Mouse (Mus musculus) naive thymus-derived CD4-positive, alpha-beta T cell, adult 2 months (primary cell): ENCODE results near the gene Lrrc4b.

ENCODE experiments used
- DNase-seq: peaks from one replicate; pipeline ENCODE4 v3.0.0-alpha.2; 2011; ENCODE audit warnings: low read depth

Gene Lrrc4b

DNA sequence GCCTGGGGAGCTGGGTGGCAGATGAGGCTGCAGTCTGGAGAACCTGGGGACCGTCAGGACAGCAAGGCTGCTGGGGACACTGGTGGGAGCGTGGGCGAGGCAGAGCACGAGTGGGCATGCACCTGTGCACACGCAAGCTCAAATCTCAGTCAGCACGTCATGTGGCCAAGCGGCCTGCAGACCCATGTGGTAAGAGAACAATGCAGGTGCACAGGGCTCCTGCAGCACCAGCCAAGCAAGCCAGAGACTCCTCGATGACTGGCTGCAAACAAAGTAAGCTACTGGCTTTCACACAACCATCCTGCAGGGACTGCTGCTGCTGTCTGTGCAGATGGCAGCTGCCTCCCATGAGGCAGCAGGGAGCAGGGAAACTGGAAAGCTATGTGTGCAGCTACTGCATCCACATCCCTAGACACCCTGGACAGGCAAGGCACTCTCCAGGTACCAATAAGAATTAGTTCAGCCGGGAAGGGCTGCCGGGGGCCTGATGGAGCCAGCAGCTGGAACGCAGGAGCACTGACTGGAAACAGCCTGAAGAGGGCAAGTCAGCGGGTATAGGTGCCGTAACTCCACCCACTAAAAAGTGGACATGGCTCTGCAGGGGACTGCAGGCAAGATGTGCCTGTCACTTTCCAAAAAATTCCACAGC, 58.2 kb downstream of the Lrrc4b start:
- no peak for DNase-seq

DNA sequence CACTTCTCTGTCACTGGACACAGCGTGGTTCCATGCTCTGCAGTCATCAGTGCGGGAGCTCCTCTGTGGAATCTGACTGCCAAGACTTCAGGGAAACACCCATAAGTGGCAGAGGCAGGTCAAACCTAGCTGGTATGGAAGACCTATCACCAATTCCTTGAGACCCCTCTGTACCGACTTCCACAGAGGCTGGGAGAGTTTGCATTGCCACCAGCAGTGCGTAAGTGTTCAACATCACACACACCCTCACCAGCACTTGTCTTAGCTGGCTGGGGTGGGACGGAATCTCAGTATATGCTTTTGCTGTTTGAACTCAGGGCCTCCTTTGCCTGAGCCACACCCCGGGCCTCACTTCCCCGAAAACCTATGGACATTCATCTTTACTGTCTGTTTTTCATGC, 59.1 kb downstream of the Lrrc4b start:
- no peak for DNase-seq

DNA sequence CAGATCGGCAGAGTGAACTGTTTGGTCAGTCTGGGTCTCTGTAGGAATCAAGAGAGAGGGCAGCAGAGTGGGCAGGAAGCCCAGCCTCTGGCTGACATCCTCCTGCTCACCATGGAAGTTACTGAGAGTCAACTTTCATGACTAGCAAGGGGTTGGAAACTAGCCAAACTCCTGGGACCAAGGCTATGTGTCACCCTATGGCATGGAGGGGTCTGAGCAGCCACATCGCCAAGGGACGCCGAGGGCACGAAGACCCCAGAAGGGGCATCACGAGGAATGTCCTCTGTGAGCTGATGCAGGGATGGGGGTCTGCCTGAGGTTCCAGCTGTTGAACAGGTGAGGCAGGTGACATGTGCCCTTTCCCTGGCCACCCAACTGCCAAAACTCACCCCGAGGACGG, 59.7 kb downstream of the Lrrc4b start:
- DNase-seq = no peak

DNA sequence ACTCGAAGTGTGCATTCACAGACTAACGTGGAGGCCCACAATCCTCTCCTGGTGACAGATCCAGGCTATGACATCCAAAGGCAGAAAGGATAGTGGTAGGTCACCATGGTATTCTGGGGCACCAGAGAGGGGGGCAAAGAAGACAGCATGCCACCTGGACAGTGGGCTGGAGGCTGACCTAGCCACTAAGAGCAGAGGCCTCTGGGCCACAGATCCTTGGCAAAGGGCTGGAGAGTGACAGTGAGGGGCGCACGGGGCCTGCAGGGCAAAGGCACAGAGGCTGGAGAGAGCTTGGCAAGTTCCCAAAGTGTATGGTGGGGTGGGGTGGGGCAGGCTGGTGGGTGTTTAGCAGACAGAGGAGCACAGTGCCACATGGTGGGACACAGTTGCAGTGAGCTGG, 61.5 kb downstream of the Lrrc4b start:
- no peak for DNase-seq

DNA sequence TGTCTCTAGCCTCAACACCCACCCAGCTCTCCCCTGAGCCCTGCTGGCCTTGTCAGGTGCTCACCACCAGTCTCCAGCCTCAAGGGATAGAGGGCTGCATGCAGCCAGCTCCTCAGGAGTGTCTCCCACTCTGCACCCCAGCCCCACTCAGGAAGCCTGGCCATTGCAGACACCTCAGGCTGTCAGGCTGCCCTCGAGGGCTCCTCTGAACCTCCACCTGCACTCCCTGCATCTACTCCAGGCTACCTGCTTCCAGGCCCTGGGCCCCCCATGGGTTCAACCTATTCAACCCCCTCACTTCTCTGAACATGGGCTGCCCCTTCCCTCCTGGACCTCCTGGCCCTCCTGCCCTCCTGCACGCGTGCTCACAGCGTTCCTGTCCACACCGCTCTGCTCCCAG, 62.6 kb downstream of the Lrrc4b start:
- DNase-seq = no peak

DNA sequence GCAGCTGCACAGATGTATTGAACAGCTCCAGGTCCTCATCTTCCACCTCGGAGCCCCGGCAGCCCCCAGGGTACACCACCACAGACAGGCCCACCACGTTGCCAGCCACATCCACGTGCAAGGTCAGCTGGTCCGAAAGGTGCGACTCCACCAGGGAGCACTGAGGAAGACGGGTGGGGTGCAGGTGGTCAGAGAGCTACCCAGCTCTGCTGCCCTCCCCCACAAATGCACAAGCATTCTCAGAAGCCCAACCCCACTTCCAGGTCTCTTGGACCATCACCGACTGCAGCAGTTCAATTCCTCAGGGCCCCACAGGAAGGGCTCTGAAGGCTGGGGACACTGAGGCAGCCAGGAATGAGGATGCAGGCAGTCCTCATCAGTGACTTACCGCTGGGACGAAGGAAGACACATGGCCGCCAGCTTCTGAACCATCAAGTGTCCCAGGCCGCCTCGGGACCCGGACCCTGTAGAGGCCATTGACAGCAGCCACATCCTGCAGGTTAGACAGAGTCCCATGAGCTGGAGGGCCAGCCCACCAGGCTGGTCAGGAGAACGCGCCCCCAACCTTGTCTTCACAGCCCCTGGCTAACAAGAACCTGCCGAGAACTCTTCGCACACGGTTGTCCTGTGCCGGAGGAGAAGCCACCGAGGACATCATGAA, 63.5 kb downstream of the Lrrc4b start:
- no peak for DNase-seq

DNA sequence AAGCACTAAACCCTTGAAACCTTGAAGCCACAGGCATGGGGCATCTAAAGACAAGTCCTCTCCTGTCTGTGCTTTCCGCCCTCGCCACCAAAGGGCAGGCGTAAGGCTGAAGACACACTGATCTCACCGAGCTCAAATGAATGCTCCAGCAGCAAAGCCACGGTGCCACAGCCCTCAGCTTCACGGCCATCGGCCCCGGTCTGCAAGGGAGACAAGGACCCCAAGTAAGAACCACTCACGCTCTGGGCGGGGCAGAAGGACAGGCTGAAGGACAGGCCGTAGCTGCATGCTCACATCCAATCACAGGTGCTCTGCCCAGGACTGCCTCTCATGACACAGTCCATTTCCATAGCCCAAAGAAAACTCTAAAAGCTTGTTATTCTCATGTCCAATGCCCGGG, 65.9 kb downstream of the Lrrc4b start:
- DNase-seq = no peak

DNA sequence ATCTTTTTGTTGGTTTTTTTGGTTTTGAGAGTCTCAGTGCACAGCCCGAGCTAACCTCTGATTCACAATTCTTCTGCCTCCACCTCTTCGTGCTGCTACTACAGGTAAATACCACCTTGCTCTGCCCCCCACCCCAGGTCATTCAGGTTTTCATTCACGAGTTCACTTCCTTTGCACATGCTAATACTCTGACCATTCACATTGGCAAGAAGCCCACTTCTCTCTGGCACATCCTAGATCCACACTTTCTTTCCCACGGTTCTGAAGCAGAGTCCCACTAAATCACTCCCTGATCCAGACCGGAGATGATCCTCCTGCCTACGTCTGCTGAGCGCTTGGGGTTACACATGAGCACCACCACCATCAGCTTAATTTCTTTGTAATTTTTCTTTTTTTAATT, 66.3 kb downstream of the Lrrc4b start:
- no peak for DNase-seq

DNA sequence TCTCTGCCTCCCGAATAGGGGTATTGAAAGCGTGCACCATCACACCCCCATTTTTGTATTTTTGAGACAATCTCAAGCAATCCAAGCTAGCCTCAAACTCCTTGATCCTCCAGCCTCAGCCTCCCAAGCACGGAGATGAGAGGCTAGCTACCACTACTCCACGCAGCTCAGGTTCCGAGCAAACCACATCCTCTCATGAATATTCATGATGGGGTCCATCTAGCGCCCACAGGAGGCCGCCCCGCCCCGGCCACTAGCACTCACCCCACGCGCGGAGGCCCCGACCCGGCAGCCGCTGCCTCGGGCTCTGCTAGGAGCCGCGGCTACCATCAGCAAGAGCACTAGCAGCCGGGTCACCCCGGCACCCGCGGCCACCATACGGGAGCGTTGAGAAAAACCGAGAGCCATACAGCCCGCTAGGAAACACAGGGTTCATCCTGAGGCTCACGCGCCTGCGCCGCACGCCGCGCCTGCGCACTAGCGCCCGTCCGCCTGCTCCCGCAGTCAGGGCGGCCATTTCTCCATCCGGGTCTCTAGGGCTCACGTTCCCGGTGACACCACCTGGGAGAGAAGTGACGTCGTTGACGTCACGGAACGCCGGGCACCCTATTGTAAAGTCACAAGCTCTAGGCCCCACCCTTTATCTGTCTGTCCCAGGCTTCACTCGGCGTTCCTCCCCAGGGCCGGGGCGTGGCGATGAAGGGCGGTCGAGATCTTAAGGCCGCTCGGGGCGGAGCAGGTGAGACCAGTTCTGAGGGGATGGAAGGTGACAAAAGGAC, 67.4 kb downstream of the Lrrc4b start, which contains the start of the genes Emc10 and Fam71e1:
Gene Emc10 (minus strand): TSS at position 538 of the 779 bp plus-strand sequence.
Gene Fam71e1 (plus strand): TSS at position 590 of the 779 bp plus-strand sequence.
- peak; percentile 100 for DNase-seq

DNA sequence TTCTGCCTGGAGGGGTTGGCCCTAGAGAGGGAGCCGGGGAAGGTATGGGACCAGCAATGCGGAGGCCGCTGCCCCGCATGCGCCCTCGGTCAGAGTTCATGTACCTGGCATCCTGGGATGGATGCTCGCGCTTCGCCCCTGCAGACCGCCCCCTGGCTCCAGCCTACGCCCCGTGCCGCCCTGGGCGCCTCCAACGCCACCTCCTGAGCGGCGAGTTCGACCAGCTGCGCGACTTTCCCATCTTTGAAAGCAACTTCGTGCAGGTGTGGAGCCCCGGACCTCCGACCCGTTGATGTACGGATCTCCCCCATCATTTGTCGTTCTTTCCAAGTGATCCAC, 67.9 kb downstream of the Lrrc4b start:
- DNase-seq = no peak

DNA sequence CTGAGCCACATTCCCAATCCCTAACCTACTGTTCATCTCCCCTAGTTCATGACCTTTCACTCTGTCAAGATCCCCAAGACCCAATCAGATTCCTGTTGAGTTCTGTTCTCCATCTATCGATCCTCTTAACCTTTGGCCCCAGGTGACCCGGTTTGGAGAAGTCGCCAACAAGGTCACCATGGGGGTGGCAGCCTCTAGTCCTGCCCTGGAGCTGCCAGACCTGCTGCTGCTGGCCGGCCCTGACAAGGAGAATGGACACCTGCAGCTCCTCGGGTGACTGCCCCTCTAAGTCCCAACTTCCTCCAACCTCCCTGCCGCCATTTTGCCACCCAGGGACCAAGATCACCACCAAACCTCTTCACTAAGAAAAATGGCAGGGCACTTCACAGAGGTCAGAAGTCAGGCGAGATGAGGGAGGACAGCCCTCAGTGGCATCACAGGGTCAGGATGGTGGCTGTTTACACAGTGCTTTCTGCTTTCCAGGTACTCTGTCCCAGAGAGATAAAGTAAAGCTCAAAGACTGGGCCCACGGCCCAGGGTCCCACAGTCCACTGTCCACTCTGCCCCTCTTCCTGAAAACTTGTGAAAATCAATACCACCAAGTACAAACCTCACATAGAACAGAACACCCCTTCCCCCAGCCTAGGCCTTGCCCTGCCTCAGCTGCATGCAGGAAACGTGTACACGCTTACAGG, 68.7 kb downstream of the Lrrc4b start:
- DNase-seq = no peak

DNA sequence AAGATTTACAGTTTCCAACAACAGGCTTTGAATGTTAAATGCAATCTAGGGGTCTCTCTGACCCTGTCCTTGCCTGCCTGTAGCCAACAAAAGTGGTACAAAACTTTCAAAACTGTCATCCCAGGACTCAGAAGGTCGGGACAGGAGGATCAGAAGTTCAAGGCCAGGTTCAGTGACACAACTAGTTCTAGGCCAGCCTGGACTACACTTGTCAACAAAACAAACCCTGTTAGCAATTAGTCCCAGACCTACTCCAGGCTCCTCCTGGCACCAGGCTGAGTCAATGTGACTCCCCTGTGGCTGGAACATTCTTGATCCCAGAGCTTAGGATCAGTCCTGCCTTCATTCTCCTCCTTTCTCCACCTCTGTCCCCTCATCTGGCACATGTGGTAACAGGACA, 70.1 kb downstream of the Lrrc4b start:
- no peak for DNase-seq

DNA sequence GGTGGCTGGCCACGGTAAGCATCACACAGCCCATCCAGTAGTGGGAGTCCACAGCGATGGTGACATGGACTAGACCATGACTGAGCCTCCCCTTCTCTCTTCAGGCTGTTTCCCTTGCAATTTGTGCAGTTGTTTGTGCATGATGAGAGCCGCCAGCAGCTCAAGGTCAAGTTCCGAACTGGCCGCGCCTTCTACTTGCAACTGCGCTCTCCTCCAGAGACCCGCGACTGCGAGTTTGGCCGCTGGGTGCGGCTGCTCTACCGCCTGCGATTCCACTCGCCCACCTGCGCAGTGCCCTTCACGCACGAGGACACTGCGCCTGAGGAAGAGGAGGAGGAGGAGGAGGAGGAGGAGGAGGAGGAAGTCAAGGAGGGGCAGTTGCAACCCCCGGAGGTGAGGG, 71.2 kb downstream of the Lrrc4b start:
- DNase-seq = no peak

DNA sequence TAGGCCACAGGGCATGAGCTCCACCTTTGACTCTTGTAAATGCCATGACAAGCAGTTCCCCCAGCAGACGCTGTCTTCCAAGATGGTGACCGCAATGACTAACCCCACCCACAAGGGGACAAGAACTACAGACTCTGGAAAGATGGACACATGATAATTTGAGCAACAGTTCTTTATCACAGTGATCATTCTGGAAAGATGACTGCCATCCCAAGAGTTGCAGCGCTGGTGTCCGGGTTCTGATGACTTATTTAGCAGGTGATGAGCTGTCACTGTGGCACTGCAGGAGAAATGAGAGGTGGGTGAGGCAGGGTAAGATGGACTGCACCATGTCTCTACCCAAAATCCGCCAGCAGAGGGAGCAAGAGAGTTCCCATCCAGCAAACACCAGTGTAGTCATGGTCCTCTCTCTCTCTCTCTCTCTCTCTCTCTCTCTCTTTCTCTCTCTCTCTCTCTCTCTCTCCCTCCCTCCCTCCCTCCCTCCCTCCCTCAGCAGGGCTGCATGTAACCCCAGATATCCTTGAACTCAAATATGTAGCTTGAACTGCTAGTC, 72.8 kb downstream of the Lrrc4b start:
- DNase-seq = peak; percentile 89

DNA sequence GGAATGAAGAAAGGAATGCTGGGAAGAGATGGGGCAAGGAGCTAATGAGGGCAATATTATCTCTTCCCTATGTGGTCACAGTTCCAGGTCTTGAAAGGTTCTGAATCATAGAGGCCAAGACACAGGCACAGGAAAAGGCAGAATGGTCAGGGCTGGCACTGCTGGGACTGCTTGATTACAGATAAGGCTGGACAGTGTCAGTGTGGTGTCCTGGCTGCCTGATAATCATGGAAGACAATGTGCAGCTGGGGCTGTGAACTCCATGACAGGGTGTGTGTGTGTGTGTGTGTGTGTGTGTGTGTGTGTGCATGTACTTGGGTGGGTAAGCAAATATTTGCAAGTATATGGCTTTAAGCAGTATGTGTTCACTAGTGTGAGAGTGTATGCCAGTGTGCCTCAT, 78.7 kb downstream of the Lrrc4b start:
- no peak for DNase-seq
